Mouse (Mus musculus) CD8-positive naive resting alpha-beta T cell, adult 2 months (primary cell): Measurements from ENCODE around the gene Gm11127.
"Not testable (repeated sequence)": the region's sequence is repeated elsewhere in the genome, so short reads cannot be mapped to it uniquely, and the experiment has no call there.

Source experiments
- DNase-seq, 2 experiments: peaks; one replicate each; pipeline ENCODE4 v3.0.0; 2022; ENCODE audit warnings: low read depth in 2 of 2, low spot score in 2 of 2

Gm11127 gene

GRCm38 (mm10) chr17:36058362-36058761 is at the start of gene Gm11127:
Gene Gm11127 (minus strand): TSS chr17:36058371.
- not testable (repeated sequence) for DNase-seq

DNA sequence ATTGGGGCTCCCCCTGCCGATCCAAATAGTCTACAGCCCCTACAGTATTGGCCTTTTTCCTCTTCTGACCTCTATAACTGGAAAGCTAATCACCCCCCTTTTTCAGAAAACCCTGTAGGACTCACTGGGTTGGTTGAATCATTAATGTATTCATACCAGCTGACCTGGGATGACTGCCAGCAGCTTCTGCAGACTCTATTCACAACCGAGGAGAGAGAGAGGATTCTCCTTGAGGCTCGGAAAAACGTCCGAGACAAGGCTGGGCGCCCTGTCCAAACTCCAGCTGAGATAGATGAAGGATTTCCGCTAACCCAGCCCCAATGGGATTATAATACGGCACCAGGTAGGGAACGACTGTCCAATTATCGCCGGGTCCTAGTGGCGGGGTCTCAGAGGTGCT is 43.9 kb upstream of the Gm11127 start:
- DNase-seq, result not testable (repeated sequence)

- DNase-seq, result not testable (repeated sequence)
Measured at GRCm38 (mm10) chr17:36099603-36100002, 41.4 kb upstream of the Gm11127 start.

- DNase-seq, result no peak
Measured at GRCm38 (mm10) chr17:36093936-36094335, 35.8 kb upstream of the Gm11127 start.

DNA sequence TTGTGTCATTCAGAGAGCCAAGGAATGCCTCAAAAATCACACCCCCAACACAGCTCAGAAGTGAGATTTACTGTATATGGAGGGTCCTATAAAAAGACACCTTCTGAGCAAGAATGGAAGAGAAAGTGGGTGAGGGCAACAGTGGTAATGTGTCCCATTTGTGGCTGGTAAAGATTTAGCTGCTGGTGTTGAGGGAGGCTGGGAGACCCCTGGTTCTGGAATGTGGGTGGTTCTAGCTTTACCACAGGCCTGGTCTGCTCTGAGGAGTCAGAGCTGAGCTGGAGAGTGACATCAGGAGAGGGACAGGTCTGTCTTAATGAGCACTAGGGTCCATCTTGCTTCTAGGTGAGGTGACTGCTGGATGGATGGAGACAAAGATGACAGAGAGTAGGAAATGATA is 34.3 kb upstream of the Gm11127 start:
- not testable (repeated sequence) for DNase-seq

- DNase-seq, result not testable (repeated sequence)
Measured at GRCm38 (mm10) chr17:36091933-36092332, 33.8 kb upstream of the Gm11127 start.

GRCm38 (mm10) chr17:36085976-36086375 is 27.8 kb upstream of the Gm11127 start:
- DNase-seq, result not testable (repeated sequence)

GRCm38 (mm10) chr17:36083870-36084451 is 25.8 kb upstream of the Gm11127 start:
- DNase-seq, result peak; percentile 17 to 32

DNA sequence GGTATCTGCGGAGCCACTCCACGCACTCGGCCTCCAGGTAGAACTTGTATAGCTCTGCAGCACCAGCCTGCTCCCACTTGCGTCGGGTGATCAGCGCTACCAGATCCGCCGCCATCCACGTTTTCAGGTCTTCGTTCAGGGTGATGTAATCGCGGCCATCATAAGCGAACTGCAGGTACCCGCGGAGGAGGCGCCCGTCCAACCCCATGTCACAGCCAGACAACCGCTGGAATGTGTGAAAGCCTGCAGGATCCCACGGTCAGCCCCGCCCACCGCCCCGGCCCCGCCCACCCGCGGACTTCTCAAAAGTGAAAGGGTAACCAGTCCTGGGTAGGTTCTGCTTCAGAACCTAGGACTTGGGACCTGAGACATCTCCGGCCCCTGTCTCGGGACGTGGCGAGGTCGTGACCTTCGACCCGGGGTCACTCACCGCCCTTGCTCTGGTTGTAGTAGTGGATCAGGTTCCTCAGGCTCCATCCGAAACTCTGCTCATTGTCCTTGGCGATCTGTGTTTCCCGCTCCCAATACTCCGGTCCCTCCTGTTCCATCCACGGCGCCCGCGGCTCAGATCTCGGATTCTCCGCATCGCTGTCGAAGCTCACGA is 25.2 kb upstream of the Gm11127 start:
- peak; percentile 20 to 40 for DNase-seq

GRCm38 (mm10) chr17:36082519-36083232 is 24.5 kb upstream of the Gm11127 start:
- DNase-seq, result peak in 1 of 2 experiments; percentile 16

DNA sequence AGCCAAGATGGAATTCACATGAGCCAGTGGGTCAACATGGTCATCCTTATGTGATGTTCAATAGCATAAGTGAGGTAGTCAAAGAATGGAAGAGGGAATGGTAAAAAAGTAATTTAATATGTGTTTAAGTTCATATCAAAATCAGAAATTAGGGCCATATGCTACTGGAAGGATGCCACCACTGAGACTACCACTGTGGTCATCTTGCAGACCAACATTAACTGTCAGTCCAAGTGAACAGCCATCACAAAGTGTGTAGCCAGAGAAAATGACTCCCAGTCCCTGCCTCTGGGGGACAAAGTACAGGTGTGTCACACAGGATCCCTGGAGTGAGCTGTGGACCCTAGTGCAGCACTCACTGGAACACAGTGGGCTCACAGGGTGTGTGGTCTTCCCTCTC is 23.7 kb upstream of the Gm11127 start:
- DNase-seq, result not testable (repeated sequence)

DNA sequence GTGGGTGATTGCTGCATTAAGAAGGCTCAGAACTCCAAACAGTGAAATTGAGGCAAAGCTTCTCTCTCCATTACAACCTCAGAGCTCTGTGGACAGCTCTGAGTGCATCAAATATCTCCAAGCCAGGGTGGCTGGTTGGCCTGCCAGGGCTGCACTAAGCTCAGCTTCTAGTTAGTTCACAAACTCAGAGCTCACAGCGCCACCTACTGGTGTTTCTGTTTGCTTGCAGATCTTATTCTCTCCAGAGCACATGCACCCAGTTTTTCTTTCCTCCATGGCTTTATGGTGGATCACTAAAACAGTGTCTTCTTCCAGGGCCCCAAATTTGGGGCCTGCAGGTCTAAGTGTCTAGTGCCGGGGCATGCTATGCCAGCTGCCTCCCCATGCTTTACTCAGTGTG is 2.7 kb upstream of the Gm11127 start:
- DNase-seq, result peak; percentile 90 to 92

GRCm38 (mm10) chr17:36057927-36058326 is 244 bp downstream of the Gm11127 start:
- not testable (repeated sequence) for DNase-seq

DNA sequence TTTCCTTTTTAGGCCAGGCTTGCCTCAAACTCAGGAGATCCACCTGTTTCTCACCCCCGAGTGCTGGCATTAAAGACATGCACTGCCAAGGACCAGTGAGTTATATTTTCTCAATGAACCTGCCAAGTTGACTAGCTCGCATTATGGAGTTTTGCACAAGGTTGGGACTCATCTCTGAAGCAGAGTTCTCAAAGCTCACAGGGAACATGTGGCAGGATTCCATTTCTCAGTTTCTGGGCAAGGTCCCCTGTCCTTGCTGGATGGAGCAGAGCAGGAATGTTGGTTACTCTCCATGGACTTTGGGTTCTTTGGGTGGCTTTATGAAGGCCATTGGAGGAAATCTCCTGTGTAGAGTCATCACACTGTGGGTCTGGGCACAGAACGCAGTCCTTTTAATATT is 14.9 kb downstream of the Gm11127 start:
- no peak for DNase-seq

DNA sequence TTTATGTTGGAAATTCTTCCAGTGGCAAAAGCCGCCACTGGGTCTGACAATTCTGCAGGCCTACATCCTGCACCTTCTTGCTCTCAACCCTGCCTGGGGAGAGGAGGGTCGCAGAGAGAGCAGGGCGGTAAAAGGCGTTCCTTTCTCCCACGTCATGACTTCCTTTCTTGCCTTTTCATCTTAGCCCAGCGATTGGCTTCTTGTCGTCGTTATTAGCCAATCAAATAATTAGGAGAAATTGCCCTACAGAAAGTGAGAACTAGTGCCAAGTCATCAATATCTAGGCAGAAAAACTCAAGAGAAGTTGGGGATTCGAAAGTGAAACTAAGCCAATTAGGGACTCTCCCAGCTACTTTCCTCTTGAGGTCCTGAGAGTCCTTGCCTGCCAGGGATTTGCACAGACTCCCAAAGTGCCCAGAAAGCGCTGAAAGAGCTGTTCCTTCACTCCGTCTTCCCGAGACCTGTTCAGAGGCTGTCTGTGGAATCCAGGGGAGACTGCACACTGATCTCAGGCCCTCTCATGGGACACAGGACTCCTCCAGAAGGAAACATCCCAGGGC is 15.5 kb downstream of the Gm11127 start, which contains the start of the genes H2-T22 and Gm6034:
Gene H2-T22 (minus strand): TSS at position 138 of the 560 bp plus-strand sequence.
Gene Gm6034 (plus strand): TSS at position 352 of the 560 bp plus-strand sequence.
- DNase-seq, result peak; percentile 73 to 85

GRCm38 (mm10) chr17:36042055-36042454 is 16.1 kb downstream of the Gm11127 start:
- DNase-seq, result not testable (repeated sequence)

- DNase-seq, result not testable (repeated sequence)
Measured at GRCm38 (mm10) chr17:36040604-36041003, 17.6 kb downstream of the Gm11127 start.

GRCm38 (mm10) chr17:36036126-36036525 is 22.0 kb downstream of the Gm11127 start:
- not testable (repeated sequence) for DNase-seq

DNA sequence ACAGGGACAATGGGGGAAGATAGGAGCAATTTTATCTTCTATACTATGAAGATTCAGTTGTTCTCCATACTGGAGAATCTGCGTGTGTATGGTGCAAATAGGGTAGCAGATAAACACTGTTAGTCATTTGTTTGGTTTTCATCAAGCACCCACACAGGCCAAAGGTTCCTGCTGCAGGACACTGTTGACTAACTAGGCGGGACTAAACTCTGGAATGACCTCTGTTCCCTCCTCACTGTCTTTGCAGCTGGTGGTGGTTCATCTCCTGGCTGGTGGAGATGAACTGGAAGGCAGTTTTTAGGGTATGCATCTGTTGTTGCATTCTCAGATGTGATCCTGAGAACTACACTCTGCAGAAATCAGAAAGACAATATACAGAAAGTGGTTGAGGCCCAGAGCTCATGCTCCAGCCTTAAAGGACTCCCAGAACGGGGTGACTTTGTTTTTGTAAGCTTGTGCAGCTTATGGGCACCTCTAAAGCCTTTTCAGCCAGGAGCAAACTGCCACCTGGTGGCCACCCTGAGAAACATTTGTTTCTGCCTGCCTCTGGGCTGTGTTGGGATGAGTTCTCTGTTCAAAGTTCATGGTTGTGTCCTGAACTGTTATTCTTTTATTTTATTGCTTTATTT is 23.0 kb downstream of the Gm11127 start:
- DNase-seq, result peak; percentile 57 to 68

DNA sequence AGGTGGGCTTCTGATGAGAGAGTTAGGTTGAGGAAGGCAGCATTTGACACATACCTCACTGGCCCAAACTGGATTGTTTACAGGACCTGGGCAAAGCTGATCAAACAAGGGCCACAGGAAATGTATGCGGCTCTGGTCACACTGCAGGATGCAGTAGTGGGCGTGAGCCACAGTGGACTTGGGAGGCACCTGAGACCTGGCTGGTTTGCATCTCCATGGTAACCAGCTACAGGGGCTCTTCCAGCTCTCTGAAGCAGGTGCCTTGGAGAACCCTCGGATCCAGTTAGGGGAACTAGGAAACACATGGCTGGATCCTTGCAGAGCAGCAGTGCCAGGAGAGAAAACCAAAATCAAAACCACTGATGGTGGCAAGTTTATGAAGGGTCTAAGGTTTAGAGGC is 23.6 kb downstream of the Gm11127 start:
- DNase-seq, result not testable (repeated sequence)

DNA sequence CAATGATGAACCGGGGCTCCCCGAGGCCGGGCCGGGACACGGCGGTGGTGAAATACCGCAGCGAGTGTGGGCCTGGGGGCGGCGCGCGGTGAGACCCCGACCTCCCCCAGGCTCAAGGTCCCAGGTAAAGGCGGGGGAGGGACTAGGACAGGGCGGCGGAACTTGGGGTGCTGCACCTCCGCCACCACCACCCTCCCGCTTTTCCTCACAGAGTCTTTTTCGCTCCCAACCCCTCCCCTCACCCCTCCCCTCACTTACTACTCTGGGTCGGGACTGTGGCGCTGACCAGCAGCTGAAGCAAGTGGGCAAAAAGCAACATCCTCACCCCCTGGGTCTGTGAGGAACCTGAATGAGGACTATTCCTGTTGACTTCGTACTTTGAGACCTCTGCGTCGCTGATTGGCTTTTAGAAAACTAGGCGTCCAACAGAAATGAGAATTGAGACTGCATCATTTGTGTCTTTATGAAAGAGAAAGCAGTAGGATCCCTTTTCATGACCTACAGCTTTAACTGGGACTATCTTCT is 25.8 kb downstream of the Gm11127 start, which contains the start of gene H2-T23:
Gene H2-T23 (minus strand): TSS at position 505 of the 525 bp plus-strand sequence.
- DNase-seq, result peak; percentile 46 to 61
